Mouse (Mus musculus): ENCODE data around the gene Srpk3. TPM values are rescaled to one million over a fixed set of nuclear protein-coding genes. Genes with fewer than 3 reads are reported as not detected.
A peak's percentile ranks its signal among the peaks of the same experiment; 100 is the strongest.

Srpk3 gene
- polyA plus RNA-seq, 1 experiment from 2014 or later: 22.9 TPM

DNA sequence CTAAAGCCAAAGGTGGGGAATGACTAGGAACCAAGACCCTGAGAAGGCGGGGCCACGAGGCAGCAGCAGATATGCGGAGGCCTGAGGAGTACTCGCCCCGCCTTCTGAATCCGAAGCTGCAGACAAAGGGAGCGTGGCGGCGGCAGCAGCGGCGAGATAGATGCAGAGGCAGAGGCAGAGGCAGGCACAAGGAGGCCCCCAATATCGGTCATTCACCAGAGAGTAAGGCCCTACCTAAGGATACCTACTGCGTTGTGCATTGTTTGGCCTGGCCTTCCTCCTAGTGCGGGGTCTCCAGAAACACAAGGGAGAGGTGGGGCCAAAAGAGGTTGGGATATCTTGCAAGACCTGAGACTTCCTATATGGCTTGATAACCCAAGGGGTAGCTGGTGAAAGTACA, 40.9 kb downstream of the Srpk3 start:
- H3K9me3 ChIP-seq: no peaks in the 10 kb centered on the region
- no peak for ATAC-seq (ENCODE audit: insufficient number of reproducible peaks, low FRiP score, low TSS enrichment, low read depth)
- no peaks in the 10 kb centered on the region for H3K4me1 ChIP-seq
- no peaks in the 10 kb centered on the region for H3K36me3 ChIP-seq
- WGBS: 21% methylated on average over 14 of the region's 14 CpGs
- H3K27ac ChIP-seq: no peak overlapping the region
- H3K4me2 ChIP-seq: peak overlapping the region; percentile 34
- peak overlapping the region; percentile 29 for H3K4me3 ChIP-seq
- no peaks in the 10 kb centered on the region for H3K27me3 ChIP-seq
- no peak overlapping the region for H3K9ac ChIP-seq

DNA sequence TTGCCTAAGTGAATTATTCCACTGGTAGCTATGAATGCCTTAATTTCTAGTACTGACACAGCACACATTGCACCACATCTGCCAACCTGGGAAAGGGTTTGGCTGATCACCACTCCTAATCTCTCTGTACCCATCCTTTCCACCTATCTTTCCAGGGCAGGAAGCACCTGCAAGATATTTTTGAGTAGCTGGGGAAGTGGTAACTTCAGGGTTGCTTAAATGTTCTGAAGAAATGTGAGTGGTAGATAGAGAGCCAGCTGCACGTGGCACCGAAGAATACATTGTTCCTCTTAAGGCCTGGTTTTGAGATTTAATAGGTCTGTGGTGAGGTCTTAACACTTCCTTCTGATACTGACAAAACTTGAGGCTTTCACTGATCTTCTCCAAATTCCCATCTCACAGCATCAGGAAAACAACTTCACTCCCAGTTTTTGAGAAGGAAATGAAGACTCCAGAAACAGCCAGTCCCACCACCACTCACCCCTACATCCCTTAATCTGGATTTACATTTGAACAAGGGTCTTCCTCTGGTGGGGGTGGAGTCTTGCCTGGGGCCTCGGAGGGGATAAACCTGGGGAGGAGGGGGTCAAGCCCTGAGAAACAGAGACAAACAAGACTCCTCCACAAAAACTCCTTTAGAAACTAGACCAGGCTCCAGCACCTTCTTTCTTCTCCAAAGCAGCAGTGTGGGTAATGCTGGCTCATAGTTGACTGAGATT, 42.5 kb downstream of the Srpk3 start:
- H3K36me3 ChIP-seq: no peaks in the 10 kb centered on the region
- H3K4me2 ChIP-seq: no peak overlapping the region
- 54% methylated on average over 3 of the region's 3 CpGs for WGBS
- H3K27me3 ChIP-seq: no peaks in the 10 kb centered on the region
- H3K27ac ChIP-seq: no peak overlapping the region
- H3K9me3 ChIP-seq: no peaks in the 10 kb centered on the region
- H3K9ac ChIP-seq: no peak overlapping the region
- ATAC-seq (ENCODE audit: insufficient number of reproducible peaks, low FRiP score, low TSS enrichment, low read depth): no peak
- H3K4me1 ChIP-seq: no peaks in the 10 kb centered on the region
- H3K4me3 ChIP-seq: no peak overlapping the region

DNA sequence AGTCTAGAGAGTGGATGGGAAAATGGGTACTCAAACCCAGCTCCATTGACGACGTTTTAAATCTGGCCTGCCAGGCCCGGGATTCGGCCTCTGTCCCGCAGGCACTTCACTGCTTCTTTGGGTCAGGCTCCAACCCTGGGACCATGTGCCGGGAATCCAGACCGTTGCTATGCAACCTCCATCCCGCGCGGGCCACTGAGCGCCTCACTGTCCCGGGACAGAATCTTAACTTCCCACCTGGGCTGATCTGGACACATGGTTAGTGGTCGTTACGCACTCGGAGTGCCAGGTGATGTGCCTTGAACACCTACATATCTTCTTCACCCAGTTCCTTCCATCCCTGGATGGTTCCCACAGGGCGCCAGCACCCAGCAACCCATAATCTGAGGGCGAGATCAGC, 49.5 kb downstream of the Srpk3 start:
- no peaks in the 10 kb centered on the region for H3K9me3 ChIP-seq
- H3K9ac ChIP-seq: no peak overlapping the region
- no peak for ATAC-seq (ENCODE audit: insufficient number of reproducible peaks, low FRiP score, low TSS enrichment, low read depth)
- H3K4me2 ChIP-seq: peak overlapping the region; percentile 65
- H3K4me1 ChIP-seq: peaks cover 10% of the 10 kb centered on the region; the same call in 1 of the 2 replicates
- no peaks in the 10 kb centered on the region for H3K36me3 ChIP-seq
- H3K4me3 ChIP-seq: peak overlapping the region; percentile 61
- peaks cover 22% of the 10 kb centered on the region for H3K27me3 ChIP-seq
- H3K27ac ChIP-seq: no peak overlapping the region
- 17% methylated on average over 17 of the region's 17 CpGs for WGBS

GRCm38 (mm10) chrX:73824185-73825151, 50.3 kb downstream of the Srpk3 start, which contains the start of gene Pdzd4:
Pdzd4 (minus strand) TSS chrX:73824969.
- Histone ChIP-seq H3K4me2 (peak within 1 kb of the TSS; percentile 65), H3K36me3 (no peaks in the 10 kb centered on the region), H3K27ac (peak within 1 kb of the TSS; percentile 65), H3K9ac (peak within 1 kb of the TSS; percentile 60), H3K27me3 (peaks cover 22% of the 10 kb centered on the region), H3K4me1 (peaks cover 10% of the 10 kb centered on the region; the same call in 1 of the 2 replicates), H3K4me3 (peak within 1 kb of the TSS; percentile 61), H3K9me3 (no peaks in the 10 kb centered on the region)
- 19% methylated on average over 72 of the region's 84 CpGs for WGBS
- ATAC-seq (ENCODE audit: insufficient number of reproducible peaks, low FRiP score, low TSS enrichment, low read depth): peak; percentile 74

Other genes starting within 250 kb of the Srpk3 start
- gene Dusp9, start 135.0 kb upstream of the Srpk3 start, polyA plus RNA-seq (2015; fragmentation: Nextera tagmentation; extraction: Ambion mirVana): 6.3 and 7.1 TPM in 2 replicates
- gene Pnck, start 114.3 kb upstream of the Srpk3 start, polyA plus RNA-seq (2015; fragmentation: Nextera tagmentation; extraction: Ambion mirVana): 15.6 and 16.2 TPM in 2 replicates
- gene Slc6a8, start 101.3 kb upstream of the Srpk3 start, polyA plus RNA-seq (2015; fragmentation: Nextera tagmentation; extraction: Ambion mirVana): 7.2 and 8.3 TPM in 2 replicates
- gene Bcap31, start 58.2 kb upstream of the Srpk3 start, polyA plus RNA-seq (2015; fragmentation: Nextera tagmentation; extraction: Ambion mirVana): 271 and 276 TPM in 2 replicates
- 15.0 and 18.1 TPM in 2 replicates for gene Abcd1, start 57.8 kb upstream of the Srpk3 start, polyA plus RNA-seq (2015; fragmentation: Nextera tagmentation; extraction: Ambion mirVana)
- gene Plxnb3, start 17.3 kb upstream of the Srpk3 start, polyA plus RNA-seq (2015; fragmentation: Nextera tagmentation; extraction: Ambion mirVana): 0.60 and 0.87 TPM in 2 replicates
- 190 and 200 TPM in 2 replicates for gene Idh3g, start 12.5 kb downstream of the Srpk3 start, polyA plus RNA-seq (2015; fragmentation: Nextera tagmentation; extraction: Ambion mirVana)
- 223 and 229 TPM in 2 replicates for gene Ssr4, start 12.6 kb downstream of the Srpk3 start, polyA plus RNA-seq (2015; fragmentation: Nextera tagmentation; extraction: Ambion mirVana)
- gene Pdzd4, start 50.6 kb downstream of the Srpk3 start, polyA plus RNA-seq (2015; fragmentation: Nextera tagmentation; extraction: Ambion mirVana): 0.51 and 1.0 TPM in 2 replicates
- gene Avpr2, start 117.7 kb downstream of the Srpk3 start, polyA plus RNA-seq (2015; fragmentation: Nextera tagmentation; extraction: Ambion mirVana): 0.24 and 0.26 TPM in 2 replicates
- gene L1cam, start 121.7 kb downstream of the Srpk3 start, polyA plus RNA-seq (2015; fragmentation: Nextera tagmentation; extraction: Ambion mirVana): 3.9 and 4.0 TPM in 2 replicates
- gene Arhgap4, start 147.5 kb downstream of the Srpk3 start, polyA plus RNA-seq (2015; fragmentation: Nextera tagmentation; extraction: Ambion mirVana): 3.3 and 3.6 TPM in 2 replicates
- 111 and 114 TPM in 2 replicates for gene Naa10, start 147.5 kb downstream of the Srpk3 start, polyA plus RNA-seq (2015; fragmentation: Nextera tagmentation; extraction: Ambion mirVana)
- gene Renbp, start 156.4 kb downstream of the Srpk3 start, polyA plus RNA-seq (2015; fragmentation: Nextera tagmentation; extraction: Ambion mirVana): 38.2 and 38.8 TPM in 2 replicates
- 40.2 and 44.7 TPM in 2 replicates for gene Hcfc1, start 192.0 kb downstream of the Srpk3 start, polyA plus RNA-seq (2015; fragmentation: Nextera tagmentation; extraction: Ambion mirVana)
- 54.0 and 58.6 TPM in 2 replicates for gene Irak1, start 249.5 kb downstream of the Srpk3 start, polyA plus RNA-seq (2015; fragmentation: Nextera tagmentation; extraction: Ambion mirVana)